Mouse (Mus musculus) G1E (cell line): ENCODE measurements around the gene Tagln3. TPM values are rescaled to one million over a fixed set of nuclear protein-coding genes. Genes with fewer than 3 reads are reported as not detected.

ENCODE experiments used
- ATAC-seq: 2 replicates; pipeline ENCODE4 v1.8.0; 2016; ENCODE audit warnings: mild to moderate bottlenecking; ENCODE audit not compliant: insufficient number of reproducible peaks, poor library complexity, low FRiP score, severe bottlenecking; ENCODE audit errors: extremely low read depth
- DNase-seq: peaks from one replicate; pipeline ENCODE4 v3.0.0; 2012; ENCODE audit warnings: low spot score
- H3K27me3 ChIP-seq: 2 replicates; pipeline ENCODE4 v1.6.1; 2012; ENCODE audit warnings: mild to moderate bottlenecking, low read length, inconsistent platforms; ENCODE audit not compliant: insufficient read depth
- H3K36me3 ChIP-seq: replicated peaks from 2 replicates; pipeline ENCODE3; 2012; ENCODE audit warnings: mild to moderate bottlenecking, inconsistent platforms
- H3K4me1 ChIP-seq: 2 replicates; pipeline ENCODE4 v1.6.1; 2012; ENCODE audit warnings: low read depth, low read length, inconsistent platforms, mixed read lengths; ENCODE audit not compliant: insufficient read depth
- H3K4me3 ChIP-seq: 2 replicates; pipeline ENCODE4 v1.5.1; 2012; ENCODE audit warnings: low read depth, mild to moderate bottlenecking, inconsistent platforms, low read length, moderate library complexity, mixed read lengths
- H3K9me3 ChIP-seq: replicated peaks from 2 replicates; pipeline ENCODE4 v1.6.1; 2012; ENCODE audit warnings: inconsistent platforms
- CTCF ChIP-seq: IDR thresholded peaks from 2 replicates; pipeline ENCODE4 v1.5.1; 2012; ENCODE audit warnings: low read depth, low read length, inconsistent platforms, mixed read lengths
- GATA1 ChIP-seq: IDR thresholded peaks from 2 replicates; pipeline ENCODE4 v1.6.1; 2012; ENCODE audit warnings: borderline replicate concordance, low read length, inconsistent platforms, mixed read lengths
- GATA2 ChIP-seq: IDR thresholded peaks from 2 replicates; pipeline ENCODE4 v1.6.1; 2012; ENCODE audit warnings: low read depth, low read length, inconsistent platforms, borderline replicate concordance
- POLR2AphosphoS5 ChIP-seq: IDR thresholded peaks from 2 replicates; pipeline ENCODE4 v1.6.1; 2012; ENCODE audit warnings: low read depth, low read length, inconsistent platforms; ENCODE audit not compliant: insufficient replicate concordance
- TAL1 ChIP-seq: conservative IDR thresholded peaks from 2 replicates; pipeline ENCODE4 v1.6.1; 2012; ENCODE audit warnings: low read depth, low read length, inconsistent platforms, mixed read lengths
- polyA plus RNA-seq: library from polyadenylated mRNA; stranded (reverse); fragments of >175 nt; gene quantifications from 2 replicates; pipeline ENCODE4 v1.2.3, GENCODE M21; 2012
- total RNA-seq, 2 experiments: library from RNA; stranded (forward) in 1 of 2; stranded (reverse) in 1 of 2; fragments of 200-1000 nt in 1 of 2; fragments of >200 nt in 1 of 2; fragmentation: Nextera tagmentation in 1 of 2; gene quantifications; 2 replicates each; pipeline ENCODE4 v1.2.3; 2014 to 2017

Gene Tagln3
- total and polyA plus RNA-seq, 3 experiments = not detected

GRCm38 (mm10) chr16:45722460-45722951 is 1.9 kb downstream of the Tagln3 start:
- TF ChIP-seq CTCF = no peak
- no peaks in the 10 kb centered on the region for H3K36me3 ChIP-seq

GRCm38 (mm10) chr16:45720022-45720630 is 4.3 kb downstream of the Tagln3 start:
- ATAC-seq = no peak
- H3K27me3 ChIP-seq = 0 out of 2 replicates have a peak, but pooled peaks cover 6% of the 10 kb centered on the region
- H3K4me1 ChIP-seq = no peaks in the 10 kb centered on the region
- no peaks in the 10 kb centered on the region for H3K9me3 ChIP-seq
- TF ChIP-seq GATA1 (no peak), POLR2AphosphoS5 (no peak), CTCF (no peak), TAL1 (no peak), GATA2 (no peak)
- no peaks in the 10 kb centered on the region for H3K36me3 ChIP-seq
- H3K4me3 ChIP-seq = no peak overlapping the region
- no peak for DNase-seq

More at GRCm38 (mm10) chr16:45722460-45722951, 1.9 kb downstream of the Tagln3 start:
- no peak for ATAC-seq
- no peak for DNase-seq
- 0 out of 2 replicates have a peak, but pooled peaks cover 6% of the 10 kb centered on the region for H3K27me3 ChIP-seq
- H3K4me1 ChIP-seq = no peaks in the 10 kb centered on the region
- H3K9me3 ChIP-seq = no peaks in the 10 kb centered on the region
- H3K4me3 ChIP-seq = no peak overlapping the region

DNA sequence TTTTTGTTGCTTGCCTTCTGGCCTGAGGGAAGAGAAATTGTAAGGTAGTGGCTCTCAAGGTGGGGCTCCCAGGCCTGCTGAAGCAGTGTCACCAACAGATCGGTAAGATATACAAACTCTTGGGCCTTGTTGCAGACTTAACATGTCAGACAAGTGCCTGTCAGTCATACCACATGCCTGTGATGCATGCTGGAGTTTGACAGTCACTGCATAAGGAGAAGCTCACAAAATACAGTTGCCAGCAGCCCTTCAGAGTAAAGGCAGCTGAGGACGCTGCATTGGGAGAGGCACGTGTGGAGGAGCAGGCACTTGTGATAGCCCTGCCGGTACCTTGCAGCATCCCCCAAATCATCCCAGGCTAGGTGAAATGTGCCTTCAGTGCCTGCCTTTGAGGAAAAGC is 6.1 kb downstream of the Tagln3 start:
- no peak overlapping the region for H3K4me3 ChIP-seq
- H3K27me3 ChIP-seq = 0 out of 2 replicates have a peak, but pooled peaks cover 6% of the 10 kb centered on the region
- H3K4me1 ChIP-seq = no peaks in the 10 kb centered on the region
- DNase-seq = no peak
- TF ChIP-seq GATA1 (no peak), GATA2 (no peak), TAL1 (no peak), CTCF (no peak)
- no peaks in the 10 kb centered on the region for H3K9me3 ChIP-seq
- no peak for ATAC-seq
- H3K36me3 ChIP-seq = no peaks in the 10 kb centered on the region

DNA sequence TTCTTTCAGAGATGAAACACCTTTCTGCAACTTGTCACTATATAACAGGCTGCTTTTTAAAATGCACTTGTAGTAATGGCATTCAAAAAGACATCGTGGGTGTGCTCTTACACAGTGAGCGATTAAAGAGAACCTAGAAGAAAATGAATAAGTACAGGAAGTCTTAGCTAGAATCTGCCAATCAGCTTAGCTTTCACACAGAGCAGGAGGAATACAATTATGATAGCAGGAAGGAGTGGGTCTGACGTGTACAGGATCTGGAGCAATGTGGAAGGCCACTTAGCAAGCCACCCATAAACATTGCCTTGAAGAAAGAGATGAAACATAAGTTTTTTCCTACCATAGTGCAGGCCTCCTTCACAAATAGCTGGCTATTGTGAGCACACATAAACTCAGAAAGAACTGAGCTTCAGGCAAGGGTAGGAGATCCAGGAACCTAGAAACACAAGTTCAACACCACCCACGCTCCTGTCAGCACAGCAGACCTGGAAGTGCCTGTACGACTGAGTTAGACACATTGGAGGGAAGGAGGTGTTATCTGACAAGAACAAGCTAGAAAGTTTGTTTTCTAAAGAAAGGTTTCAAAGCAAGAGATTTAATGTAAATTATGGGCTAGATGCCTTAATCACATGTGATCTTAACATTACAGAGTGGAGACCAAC is 9.8 kb downstream of the Tagln3 start:
- no peaks in the 10 kb centered on the region for H3K36me3 ChIP-seq
- H3K4me3 ChIP-seq = no peak overlapping the region
- H3K4me1 ChIP-seq = no peaks in the 10 kb centered on the region
- H3K9me3 ChIP-seq = no peaks in the 10 kb centered on the region
- no peak for ATAC-seq
- no peak for TF ChIP-seq POLR2AphosphoS5
- no peak for TF ChIP-seq TAL1
- no peak for TF ChIP-seq GATA1
- no peak for TF ChIP-seq GATA2
- no peak for TF ChIP-seq CTCF
- no peak for DNase-seq
- peaks cover 8% of the 10 kb centered on the region; the same call in 1 of the 2 replicates for H3K27me3 ChIP-seq

- ATAC-seq (no peak), DNase-seq (no peak)
- TF ChIP-seq TAL1 (no peak), CTCF (no peak), GATA2 (no peak), GATA1 (no peak), POLR2AphosphoS5 (no peak)
- Histone ChIP-seq H3K4me1 (no peaks in the 10 kb centered on the region), H3K4me3 (no peak overlapping the region), H3K9me3 (no peaks in the 10 kb centered on the region), H3K36me3 (no peaks in the 10 kb centered on the region), H3K27me3 (peaks cover 8% of the 10 kb centered on the region; the same call in 1 of the 2 replicates)
These were observed 10.5 kb downstream of the Tagln3 start for GRCm38 (mm10) chr16:45713878-45714277.

- TF ChIP-seq CTCF (no peak), POLR2AphosphoS5 (no peak), GATA2 (no peak), TAL1 (no peak), GATA1 (no peak)
- H3K27me3 ChIP-seq = peaks cover 4% of the 10 kb centered on the region; the same call in 1 of the 2 replicates
- ATAC-seq (no peak), DNase-seq (no peak)
- H3K4me1 ChIP-seq = no peaks in the 10 kb centered on the region
- H3K9me3 ChIP-seq = no peaks in the 10 kb centered on the region
- no peak overlapping the region for H3K4me3 ChIP-seq
- no peaks in the 10 kb centered on the region for H3K36me3 ChIP-seq
These were observed 11.1 kb downstream of the Tagln3 start for GRCm38 (mm10) chr16:45713261-45713660.

GRCm38 (mm10) chr16:45711263-45711662 is 13.1 kb downstream of the Tagln3 start:
- H3K36me3 ChIP-seq = no peaks in the 10 kb centered on the region
- no peaks in the 10 kb centered on the region for H3K9me3 ChIP-seq
- ATAC-seq (no peak), DNase-seq (no peak)
- no peaks in the 10 kb centered on the region for H3K4me1 ChIP-seq
- no peak for TF ChIP-seq TAL1
- TF ChIP-seq GATA1 = no peak
- TF ChIP-seq GATA2 = no peak
- no peak overlapping the region for H3K4me3 ChIP-seq
- H3K27me3 ChIP-seq = peaks cover 4% of the 10 kb centered on the region; the same call in 1 of the 2 replicates
